Mouse (Mus musculus) layer of hippocampus, postnatal 25 days (tissue): ENCODE measurements around the gene Dnajc1. TPM values are rescaled to one million over a fixed set of nuclear protein-coding genes. Genes with fewer than 3 reads are reported as not detected.
A peak's percentile ranks its signal among the peaks of the same experiment; 100 is the strongest.

Experiments used
- DNase-seq, 2 experiments: peaks; one replicate each; pipeline ENCODE4 v3.0.0; 2022; ENCODE audit warnings: mixed read lengths in 2 of 2, low spot score in 1 of 2; ENCODE audit errors: extremely low spot score in 1 of 2
- total RNA-seq, 2 experiments: library from RNA; stranded (reverse); gene quantifications; 2 replicates each; pipeline ENCODE4 v1.2.3; 2021

Gene Dnajc1
- total RNA-seq, 2 experiments from 2014 or later, result 20.7 to 23.9 TPM

DNA sequence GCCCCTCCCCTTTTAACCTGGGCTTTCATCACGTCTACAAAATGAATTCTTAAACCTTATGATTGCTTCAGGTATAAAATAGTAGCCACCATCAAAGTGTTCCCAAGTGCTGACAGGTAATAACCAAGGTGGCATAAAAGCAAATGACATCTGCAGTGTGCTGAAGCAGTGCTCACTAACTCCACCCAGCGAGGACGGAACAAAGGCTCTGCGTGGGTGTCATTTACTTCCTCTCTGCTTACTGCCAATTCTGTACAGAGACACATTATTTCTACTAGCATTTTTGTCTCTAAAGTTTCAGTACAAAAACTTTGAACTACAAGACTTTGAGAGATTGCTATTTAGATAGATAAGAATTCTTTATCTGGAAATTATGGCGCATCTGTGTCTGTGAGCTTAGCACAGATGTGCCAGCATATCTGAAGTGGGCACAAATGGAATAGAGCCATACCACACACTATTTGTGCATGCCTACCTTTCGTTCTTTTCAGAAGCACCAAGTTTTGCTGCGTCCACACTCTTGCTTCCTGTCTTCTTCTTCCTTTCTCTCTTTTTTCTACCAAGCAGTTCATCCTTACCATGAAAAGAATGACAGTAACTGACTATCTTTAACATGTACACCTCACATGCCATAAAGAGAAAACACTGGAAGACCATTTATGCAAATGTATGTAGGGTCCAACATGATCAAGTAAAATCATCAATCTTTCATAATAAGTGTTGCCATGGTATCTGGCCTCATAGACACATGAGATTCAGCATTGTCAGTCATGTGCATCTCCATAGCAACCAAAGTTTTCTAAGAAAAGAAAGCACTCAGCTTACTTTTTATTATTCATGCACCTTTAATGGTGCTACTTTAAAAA, 85.0 kb downstream of the Dnajc1 start:
- DNase-seq, result no peak

GRCm38 (mm10) chr2:18300949-18301348, 91.7 kb downstream of the Dnajc1 start:
- DNase-seq, result no peak

DNA sequence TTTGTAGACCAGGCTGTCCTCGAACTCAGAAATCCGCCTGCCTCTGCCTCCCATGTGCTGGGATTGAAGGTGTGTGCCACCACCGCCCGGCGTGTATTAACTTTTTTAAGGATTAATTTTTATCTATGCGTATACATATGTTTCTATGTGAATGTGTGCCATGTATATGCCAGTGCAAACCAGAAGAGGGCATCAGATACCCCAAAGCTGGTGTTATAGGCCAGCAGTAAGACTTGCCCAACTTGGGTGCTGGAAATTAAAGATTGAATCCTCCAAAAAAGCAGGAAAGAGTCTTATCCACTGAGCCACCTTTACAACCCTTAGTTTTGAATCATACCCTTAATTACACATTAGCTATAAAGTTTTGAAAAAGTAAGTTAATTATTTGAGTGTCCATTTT, 107.5 kb downstream of the Dnajc1 start:
- DNase-seq, result no peak

DNA sequence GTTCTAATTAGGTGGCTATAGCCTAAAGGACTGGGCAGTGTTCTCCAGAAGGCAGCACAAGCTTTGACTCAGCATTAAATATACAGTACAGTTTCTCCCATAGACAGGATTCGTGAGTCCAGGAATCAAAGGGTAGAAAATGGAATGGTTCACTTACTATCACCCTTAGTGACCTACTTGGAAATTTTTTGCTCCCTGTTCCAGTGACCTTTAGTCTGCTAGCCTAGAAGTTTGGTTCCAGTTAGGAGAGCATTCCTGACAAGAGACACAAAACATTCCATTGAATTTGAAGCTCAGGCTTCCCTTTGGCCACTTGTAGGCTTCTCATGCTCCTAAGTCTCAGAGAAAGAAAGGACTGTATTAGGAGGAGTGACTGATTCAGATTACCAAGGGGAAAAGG, 126.9 kb downstream of the Dnajc1 start:
- no peak for DNase-seq

GRCm38 (mm10) chr2:18264579-18264978, 128.1 kb downstream of the Dnajc1 start:
- DNase-seq, result no peak

GRCm38 (mm10) chr2:18262298-18262697, 130.3 kb downstream of the Dnajc1 start:
- no peak for DNase-seq

DNA sequence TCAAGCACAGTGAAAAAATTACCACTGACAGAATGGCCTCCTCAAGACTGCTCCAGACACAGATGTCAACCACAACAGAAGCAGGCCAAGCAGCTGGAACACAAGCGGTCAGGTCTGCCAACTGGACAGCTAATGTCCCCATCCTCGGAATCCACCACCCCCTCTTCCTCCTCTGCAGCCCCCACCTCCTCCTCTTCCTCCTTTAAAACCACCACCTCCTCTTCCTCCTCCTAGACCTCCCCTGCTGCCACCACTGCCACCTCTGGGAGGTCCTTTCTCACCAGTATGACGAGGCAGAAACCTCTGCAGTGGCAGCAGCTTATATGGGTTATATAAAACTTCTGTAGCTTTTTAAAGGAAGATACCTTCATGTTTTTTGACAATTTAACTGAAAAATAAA, 143.4 kb downstream of the Dnajc1 start:
- no peak for DNase-seq

GRCm38 (mm10) chr2:18235524-18235923, 157.1 kb downstream of the Dnajc1 start:
- DNase-seq, result no peak

GRCm38 (mm10) chr2:18232883-18233567, 159.6 kb downstream of the Dnajc1 start:
- DNase-seq, result no peak

DNA sequence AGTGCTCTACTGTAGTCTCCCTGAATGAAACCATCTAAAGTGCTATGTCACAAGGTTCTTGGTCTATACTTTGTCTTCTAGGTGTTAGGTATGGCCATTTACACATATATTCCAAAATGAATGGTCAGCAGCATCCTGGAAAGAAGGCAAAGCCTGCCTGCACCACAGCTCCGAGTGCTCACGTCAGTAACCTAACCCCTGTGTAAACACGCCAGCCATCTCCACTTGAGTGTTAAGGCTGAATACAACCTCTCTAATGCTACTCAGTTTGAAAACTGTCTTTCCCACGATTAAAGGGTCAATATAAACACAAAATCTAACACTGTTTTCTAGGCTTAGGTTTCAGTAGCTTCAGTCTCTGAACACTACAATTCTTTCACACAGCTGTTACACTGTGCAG, 161.5 kb downstream of the Dnajc1 start:
- no peak for DNase-seq

- DNase-seq, result no peak
Observed at GRCm38 (mm10) chr2:18229279-18229678, 163.4 kb downstream of the Dnajc1 start.

DNA sequence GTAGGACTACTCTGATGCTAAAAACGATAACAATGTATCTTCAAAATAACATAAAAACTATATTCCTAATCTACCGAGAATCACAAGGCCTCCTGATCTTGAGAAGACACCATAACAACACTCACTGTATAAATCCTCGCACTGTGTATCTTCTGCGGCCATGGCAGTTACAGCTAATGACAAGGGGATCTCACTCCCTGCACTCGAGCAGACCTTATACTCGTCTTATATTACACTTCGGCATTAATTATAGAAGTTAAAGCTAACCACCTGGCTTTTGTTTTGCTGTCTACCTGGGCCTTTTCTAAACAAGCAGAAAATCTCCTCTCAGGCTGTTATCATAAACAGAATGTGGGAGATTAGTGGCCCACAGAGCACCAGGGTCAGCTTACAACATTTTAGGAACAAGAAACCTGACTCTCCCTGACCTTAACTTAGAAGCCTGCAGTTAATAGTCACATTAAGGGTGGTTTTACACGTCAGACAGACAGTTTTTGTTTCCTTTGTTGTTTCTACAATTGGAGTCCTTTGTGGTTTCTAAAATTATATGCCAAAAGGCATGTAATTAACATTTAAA, 164.1 kb downstream of the Dnajc1 start:
- DNase-seq, result no peak

GRCm38 (mm10) chr2:18219569-18219968, 173.1 kb downstream of the Dnajc1 start:
- no peak for DNase-seq

DNA sequence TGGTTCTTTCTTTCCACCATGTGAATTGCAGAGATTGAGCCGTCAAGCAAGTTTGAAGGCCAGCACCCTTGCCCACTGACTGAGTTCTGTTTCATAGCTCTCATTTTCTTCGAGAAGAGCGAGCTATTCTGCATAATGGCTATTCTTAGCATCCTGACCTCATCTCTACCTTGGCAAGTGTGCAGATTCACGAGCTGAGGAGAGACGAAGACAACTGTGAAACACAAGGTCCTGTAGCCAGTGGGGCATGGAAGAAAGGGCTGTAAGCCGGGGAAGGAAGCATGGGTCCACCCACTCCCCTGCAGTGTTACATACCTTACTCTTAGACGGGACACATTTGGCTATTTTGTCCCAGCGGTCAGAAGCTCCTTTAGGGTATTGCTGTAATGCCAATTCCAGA, 173.5 kb downstream of the Dnajc1 start:
- DNase-seq, result no peak

GRCm38 (mm10) chr2:18218500-18218899, 174.1 kb downstream of the Dnajc1 start:
- DNase-seq, result no peak

- DNase-seq, result no peak
Observed at GRCm38 (mm10) chr2:18217867-18218266, 174.8 kb downstream of the Dnajc1 start.

- DNase-seq, result no peak
Observed at GRCm38 (mm10) chr2:18214031-18214430, 178.6 kb downstream of the Dnajc1 start.

- DNase-seq, result no peak
Observed at GRCm38 (mm10) chr2:18209948-18210347, 182.7 kb downstream of the Dnajc1 start.

- no peak for DNase-seq
Observed at GRCm38 (mm10) chr2:18209211-18209823, 183.3 kb downstream of the Dnajc1 start.

DNA sequence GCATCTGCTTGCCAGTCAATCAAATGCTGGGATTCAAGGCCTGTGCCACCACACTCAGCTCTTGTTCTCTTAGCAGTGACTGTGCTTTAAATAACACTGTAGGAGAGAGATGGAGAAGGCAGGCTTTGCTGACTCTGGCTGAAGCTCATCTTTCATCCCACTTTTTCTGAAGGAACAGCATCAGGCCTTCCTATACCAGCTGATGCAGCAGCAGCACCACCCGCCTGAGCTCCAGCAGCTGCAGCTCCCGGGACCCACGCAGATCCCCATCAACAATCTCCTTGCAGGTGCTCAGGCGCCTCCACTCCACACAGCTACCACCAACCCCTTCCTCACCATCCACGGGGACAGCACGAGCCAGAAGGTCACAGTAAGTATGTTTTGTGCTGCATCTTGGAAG, 184.1 kb downstream of the Dnajc1 start:
- DNase-seq, result no peak

DNA sequence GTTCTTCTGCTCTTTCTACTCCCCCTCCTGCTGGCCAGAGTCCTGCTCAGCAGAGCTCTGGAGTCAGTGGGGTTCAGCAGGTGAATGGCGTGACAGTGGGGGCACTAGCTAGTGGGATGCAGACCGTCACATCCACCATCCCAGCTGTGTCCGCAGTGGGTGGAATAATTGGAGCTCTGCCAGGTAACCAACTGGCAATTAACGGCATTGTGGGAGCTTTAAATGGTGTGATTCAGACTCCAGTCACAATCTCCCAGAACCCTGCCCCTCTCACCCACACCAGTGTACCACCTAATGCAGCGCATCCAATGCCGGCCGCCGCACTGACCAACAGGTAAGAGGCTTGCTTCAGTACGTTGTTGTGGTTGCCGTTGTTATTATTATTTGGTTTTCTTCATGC, 185.8 kb downstream of the Dnajc1 start:
- DNase-seq, result peak in 1 of 2 experiments; percentile 35
